Mouse (Mus musculus) liver, embryonic 14.5 days (tissue): ENCODE results near the gene Mras. TPM values are rescaled to one million over a fixed set of nuclear protein-coding genes. Genes with fewer than 3 reads are reported as not detected.

Experiments used
- ATAC-seq: fragments of 200-750 bp; cut with Nextera tagmentation; 2 replicates; pipeline ENCODE4 v1.8.0; 2017; ENCODE audit warnings: moderate number of reproducible peaks, mild to moderate bottlenecking, moderate library complexity; ENCODE audit not compliant: insufficient read depth
- DNase-seq, 3 experiments: peaks; one replicate each; pipeline ENCODE4 v3.0.0-alpha.2; 2012 to 2013; ENCODE audit warnings: low read depth in 3 of 3, low spot score in 3 of 3
- H3K27ac ChIP-seq: fragments of 300-500 bp; sonication (generic); 2 replicates; pipeline ENCODE4 v1.5.1; 2014; ENCODE audit warnings: moderate library complexity, mild to moderate bottlenecking, control low read depth, inconsistent platforms
- H3K27me3 ChIP-seq: fragments of 300-500 bp; sonication (generic); 2 replicates; pipeline ENCODE4 v1.6.1; 2014; ENCODE audit warnings: mild to moderate bottlenecking, low read length, moderate library complexity; ENCODE audit not compliant: control insufficient read depth, insufficient read depth
- H3K36me3 ChIP-seq: fragments of 300-500 bp; sonication (generic); replicated peaks from 2 replicates; pipeline ENCODE4 v1.6.1; 2014; ENCODE audit warnings: low read depth; ENCODE audit not compliant: control insufficient read depth, insufficient read depth
- H3K4me1 ChIP-seq, 2 experiments: fragments of 200-500 bp in 1 of 2; fragments of 300-500 bp in 1 of 2; sonication (generic) in 1 of 2; replicated peaks; 2 replicates each; pipeline ENCODE4 v1.6.1; 2012 to 2014; ENCODE audit warnings: antibody characterized with exemption in 1 of 2, inconsistent platforms in 1 of 2, low read length in 1 of 2; ENCODE audit not compliant: control insufficient read depth in 2 of 2, insufficient read depth in 2 of 2
- H3K4me2 ChIP-seq: fragments of 300-500 bp; sonication (generic); 2 replicates; pipeline ENCODE4 v1.6.1; 2014; ENCODE audit warnings: low read depth, mild to moderate bottlenecking, control low read depth, moderate library complexity
- H3K4me3 ChIP-seq, 2 experiments: fragments of 200-500 bp in 1 of 2; fragments of 300-500 bp in 1 of 2; sonication (generic) in 1 of 2; 2 replicates each; pipeline ENCODE4 v1.5.1; 2012 to 2014; ENCODE audit warnings: low read depth in 2 of 2, low read length in 2 of 2, mild to moderate bottlenecking in 2 of 2, control low read depth in 1 of 2, inconsistent platforms in 1 of 2, moderate library complexity in 1 of 2; ENCODE audit not compliant: insufficient read depth in 1 of 2
- H3K9ac ChIP-seq: fragments of 300-500 bp; sonication (generic); replicated peaks from 2 replicates; pipeline ENCODE4 v1.6.1; 2014; ENCODE audit warnings: mild to moderate bottlenecking, control low read depth, moderate library complexity
- H3K9me3 ChIP-seq: fragments of 300-500 bp; sonication (generic); 2 replicates; pipeline ENCODE4 v1.6.1; 2016; ENCODE audit warnings: low read length, mixed read lengths; ENCODE audit not compliant: control insufficient read depth
- CTCF ChIP-seq: IDR thresholded peaks from 2 replicates; pipeline ENCODE4 v1.5.1; 2016; ENCODE audit warnings: antibody characterized with exemption, low read depth, control low read depth
- EP300 ChIP-seq: IDR thresholded peaks from 2 replicates; pipeline ENCODE4 v1.6.1; 2016; ENCODE audit warnings: antibody characterized with exemption, low read depth
- WGBS: fragments of 180-500 bp; shearing (Covaris S2); extraction: QIAGEN DNeasy Blood & Tissue Kit; methylation state at CpG from one replicate; pipeline ENCODE4 v1.1.7; 2014; ENCODE audit not compliant: insufficient replicate concordance; 5-methylcytosine and 5-hydroxymethylcytosine counted together
- polyA plus RNA-seq, 2 experiments: library from polyadenylated mRNA; depleted of rRNA in 1 of 2; stranded (reverse) in 1 of 2; unstranded in 1 of 2; fragments of >200 nt; fragmentation: Nextera tagmentation in 1 of 2; extraction: Ambion mirVana in 1 of 2; gene quantifications; 2 replicates each; pipeline versions ENCODE4 v1.2.1 to v1.2.3; 2012 to 2014

Gene Mras
- polyA plus RNA-seq, 2 experiments: 2.7 to 3.5 TPM

DNA sequence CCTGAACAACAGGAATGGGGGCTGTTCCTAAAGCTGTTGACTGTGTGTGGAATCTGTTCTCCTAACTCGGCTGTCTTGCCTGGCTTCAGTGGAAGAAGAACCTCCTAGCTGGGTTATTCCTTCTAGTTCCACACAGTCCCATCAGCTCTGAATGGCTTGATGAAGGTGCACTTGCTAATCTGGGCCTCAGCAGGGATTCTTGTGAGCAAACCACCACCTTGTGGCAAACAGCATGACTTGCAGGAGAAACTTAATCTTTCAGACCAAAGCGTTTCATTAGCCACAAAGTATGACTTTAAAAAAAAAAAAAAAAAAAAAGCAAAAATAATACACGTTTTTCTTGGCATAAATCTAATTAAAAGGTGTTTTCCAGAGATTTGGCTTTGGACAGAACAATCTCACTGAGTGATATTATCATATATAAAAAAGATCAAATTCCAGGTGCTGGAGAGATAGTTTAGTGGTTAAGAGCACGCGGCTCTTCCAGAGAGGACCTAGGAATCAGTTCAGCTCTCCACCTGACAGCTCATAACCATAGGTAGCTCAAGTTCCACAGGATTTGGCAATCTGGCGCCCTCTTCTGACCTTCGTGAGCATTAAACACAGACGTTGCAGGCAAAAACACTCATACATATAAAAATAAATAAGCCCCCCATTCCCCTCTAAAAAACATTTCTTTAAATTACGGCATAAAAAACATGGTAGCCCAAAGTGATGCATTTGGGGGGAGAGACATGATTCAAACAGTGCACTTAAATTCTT is 12.9 kb upstream of the Mras start:
- TF ChIP-seq EP300 (no peak), CTCF (peak; percentile 26; the same call in 1 of the 2 replicates)
- ATAC-seq (no peak), DNase-seq (no peak)
- 24% methylated on average over 9 of the region's 9 CpGs for WGBS
- no peaks in the 10 kb centered on the region for H3K4me1 ChIP-seq
- no peak overlapping the region for H3K27ac ChIP-seq
- H3K4me3 ChIP-seq: no peak overlapping the region
- H3K9me3 ChIP-seq: no peaks in the 10 kb centered on the region
- H3K27me3 ChIP-seq: peaks cover 10% of the 10 kb centered on the region
- H3K9ac ChIP-seq: no peak overlapping the region
- no peak overlapping the region for H3K4me2 ChIP-seq
- no peaks in the 10 kb centered on the region for H3K36me3 ChIP-seq

DNA sequence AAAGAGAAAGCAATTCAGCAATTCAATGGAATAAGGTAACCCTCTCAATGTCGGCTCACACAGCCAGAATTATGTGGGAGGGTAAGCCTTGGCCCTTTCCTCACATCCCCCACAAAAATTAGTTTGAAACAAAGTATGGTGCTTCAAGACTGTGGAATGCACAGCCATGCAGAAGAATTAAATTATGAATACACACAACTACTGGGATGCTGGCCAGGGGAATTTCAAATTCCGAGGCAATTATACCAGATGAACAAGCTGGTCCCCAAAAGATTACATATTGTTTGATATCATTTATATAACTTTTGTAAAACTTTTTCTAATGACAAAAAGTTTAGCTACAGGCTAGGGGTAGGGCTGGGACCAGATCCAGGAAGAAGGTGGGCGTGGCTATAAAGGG is 10.1 kb upstream of the Mras start:
- no peak for ATAC-seq
- Histone ChIP-seq H3K4me3 (no peak overlapping the region), H3K9me3 (no peaks in the 10 kb centered on the region), H3K4me2 (no peak overlapping the region), H3K4me1 (no peaks in the 10 kb centered on the region), H3K27ac (no peak overlapping the region), H3K9ac (no peak overlapping the region), H3K27me3 (peaks cover 10% of the 10 kb centered on the region), H3K36me3 (no peaks in the 10 kb centered on the region)
- no peak for DNase-seq
- TF ChIP-seq CTCF (no peak), EP300 (no peak)
- WGBS: 52% methylated on average over 3 of the region's 3 CpGs

DNA sequence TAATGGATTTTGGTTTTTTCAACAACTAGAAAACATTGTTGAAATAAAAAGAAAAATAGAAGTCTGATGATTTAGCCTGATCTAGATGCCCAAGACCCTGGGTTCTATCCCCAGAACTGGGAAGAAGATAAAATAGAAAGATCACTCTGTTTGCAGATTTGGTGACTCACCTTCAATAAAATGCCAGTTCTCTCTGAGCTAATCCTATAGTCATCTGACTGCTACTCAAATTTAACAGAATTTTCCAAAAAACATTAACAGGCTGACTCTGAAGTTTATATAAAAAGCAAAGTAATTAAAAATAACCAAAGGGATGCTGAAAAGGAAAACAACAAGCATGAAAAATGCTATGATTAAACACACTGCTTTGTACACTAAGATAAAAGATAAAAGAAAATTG is 9.1 kb upstream of the Mras start:
- ATAC-seq: no peak
- Histone ChIP-seq H3K9ac (no peak overlapping the region), H3K9me3 (no peaks in the 10 kb centered on the region), H3K4me3 (no peak overlapping the region), H3K27me3 (peaks cover 2% of the 10 kb centered on the region), H3K4me2 (no peak overlapping the region), H3K4me1 (no peaks in the 10 kb centered on the region), H3K36me3 (no peaks in the 10 kb centered on the region), H3K27ac (no peak overlapping the region)
- no peak for DNase-seq
- TF ChIP-seq CTCF: no peak
- TF ChIP-seq EP300: no peak

DNA sequence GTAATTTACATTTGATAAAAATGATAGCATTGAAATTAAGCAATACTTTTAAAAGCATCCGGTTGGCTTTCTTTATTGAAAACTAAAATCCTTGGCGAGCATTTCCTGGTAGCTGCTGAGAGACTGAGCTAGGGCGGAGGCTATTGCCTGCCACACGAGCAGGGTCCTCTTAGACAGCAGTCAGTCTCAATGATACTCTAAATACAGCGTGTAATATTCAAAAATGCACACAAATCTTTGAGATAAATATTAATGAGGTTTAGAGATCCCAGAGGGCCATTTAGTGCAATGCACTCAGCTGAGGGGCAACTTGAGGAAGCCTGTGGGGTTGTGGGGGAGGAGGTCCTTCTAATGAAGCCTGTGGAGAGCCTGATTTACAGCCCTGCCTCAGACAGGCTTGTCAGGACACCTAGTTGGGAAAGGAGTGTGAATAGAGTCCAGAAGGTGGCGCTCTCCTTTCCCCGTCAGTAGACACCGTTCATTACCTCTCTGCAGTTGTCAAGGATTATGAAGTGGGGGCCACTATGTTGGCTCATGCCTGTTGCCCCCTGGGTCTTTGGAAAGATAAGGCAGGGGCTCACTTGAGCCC is 7.5 kb upstream of the Mras start:
- DNase-seq: peak in 1 of 3 experiments; percentile 19

DNA sequence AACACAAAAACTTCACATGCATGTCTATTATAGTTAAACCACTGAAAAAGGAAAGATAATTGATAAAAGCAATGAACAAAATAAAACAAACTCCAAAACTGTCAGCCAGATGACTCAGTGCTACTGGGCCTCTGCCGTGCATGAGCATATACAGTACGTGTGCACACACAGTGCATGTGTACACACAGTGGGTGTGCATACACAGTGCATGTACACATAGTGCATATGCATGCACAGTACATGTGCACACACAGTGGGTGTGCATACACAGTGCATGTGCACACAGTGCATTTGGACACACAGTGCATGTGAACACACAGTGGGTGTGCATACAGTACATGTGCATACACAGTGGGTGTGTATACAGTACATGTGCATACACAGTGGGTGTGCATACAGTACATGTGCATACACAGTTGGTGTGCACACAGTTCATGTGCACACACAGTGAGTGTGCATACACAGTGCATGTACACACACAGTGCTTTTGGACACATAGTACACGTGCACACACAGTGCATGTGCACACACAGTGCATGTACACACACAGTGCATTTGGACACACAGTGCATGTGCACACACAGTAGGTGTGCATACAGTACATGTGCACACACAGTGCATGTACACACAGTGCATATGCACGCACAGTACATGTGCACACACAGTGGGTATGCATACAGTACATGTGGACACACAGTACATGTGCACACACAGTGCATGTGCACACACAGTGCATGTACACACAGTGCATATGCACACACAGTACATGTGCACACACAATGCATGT is 4.7 kb upstream of the Mras start:
- Histone ChIP-seq H3K9ac (no peak overlapping the region), H3K4me3 (no peak overlapping the region), H3K4me1 (0 out of 4 replicates have a peak, but pooled peaks cover 0 to 1% of the 10 kb centered on the region in 2 experiments), H3K9me3 (no peaks in the 10 kb centered on the region), H3K36me3 (no peaks in the 10 kb centered on the region), H3K27me3 (peaks cover 14% of the 10 kb centered on the region), H3K27ac (no peak overlapping the region), H3K4me2 (no peak overlapping the region)
- no peak for TF ChIP-seq EP300
- TF ChIP-seq CTCF: no peak
- DNase-seq (no peak), ATAC-seq (no peak)
- WGBS: 64% methylated on average over 4 of the region's 4 CpGs

More for the DNA sequence above, 7.5 kb upstream of the Mras start:
- Histone ChIP-seq H3K4me3 (no peak overlapping the region), H3K9ac (no peak overlapping the region), H3K4me1 (no peaks in the 10 kb centered on the region), H3K4me2 (no peak overlapping the region), H3K36me3 (no peaks in the 10 kb centered on the region), H3K9me3 (no peaks in the 10 kb centered on the region), H3K27ac (no peak overlapping the region), H3K27me3 (no peaks in the 10 kb centered on the region)
- ATAC-seq: no peak
- 27% methylated on average over 8 of the region's 8 CpGs for WGBS
- no peak for TF ChIP-seq EP300
- peak; percentile 66 for TF ChIP-seq CTCF
